Mouse (Mus musculus) CH12.LX (cell line): ENCODE measurements around the gene Tnfaip6. TPM values are rescaled to one million over a fixed set of nuclear protein-coding genes. Genes with fewer than 3 reads are reported as not detected.

ENCODE experiments used
- DNase-seq: peaks from one replicate; pipeline ENCODE4 v3.0.0-alpha.2; 2013; ENCODE audit errors: extremely low read depth
- H3K27ac ChIP-seq: 2 replicates; pipeline ENCODE4 v1.5.1; 2012; ENCODE audit warnings: low read depth, mild to moderate bottlenecking, control low read depth, moderate library complexity; ENCODE audit not compliant: insufficient read depth
- H3K27me3 ChIP-seq: replicated peaks from 2 replicates; pipeline ENCODE3; 2012; ENCODE audit warnings: inconsistent platforms
- H3K36me3 ChIP-seq, 2 experiments: replicated peaks in 1 of 2; 2 replicates each; pipeline versions ENCODE3 to v1.6.1; 2012; ENCODE audit warnings: inconsistent platforms in 1 of 2, low read length in 1 of 2, mild to moderate bottlenecking in 1 of 2, mixed read lengths in 1 of 2, moderate library complexity in 1 of 2; ENCODE audit not compliant: control insufficient read depth in 1 of 2, insufficient read depth in 1 of 2
- H3K4me1 ChIP-seq, 2 experiments: 2 replicates each; pipeline ENCODE4 v1.6.1; 2012; ENCODE audit warnings: inconsistent platforms in 1 of 2, moderate library complexity in 1 of 2; ENCODE audit not compliant: insufficient read depth in 2 of 2, control insufficient read depth in 1 of 2
- H3K4me2 ChIP-seq: 2 replicates; pipeline ENCODE4 v1.6.1; 2012; ENCODE audit warnings: low read depth, mild to moderate bottlenecking, control low read depth; ENCODE audit not compliant: poor library complexity, insufficient read depth, severe bottlenecking
- H3K4me3 ChIP-seq, 3 experiments: fragments of 150-350 bp in 1 of 3; sonication (generic) in 1 of 3; replicated peaks in 1 of 3; 2 replicates each; pipeline versions ENCODE3 to v1.5.1; 2011 to 2012; ENCODE audit warnings: low read depth in 2 of 3, low read length in 2 of 3, mild to moderate bottlenecking in 2 of 3, moderate library complexity in 2 of 3, control low read depth in 1 of 3, improper control_type of control experiment in 1 of 3, inconsistent platforms in 1 of 3, mixed read lengths in 1 of 3; ENCODE audit not compliant: poor library complexity in 1 of 3
- H3K79me2 ChIP-seq: replicated peaks from 2 replicates; pipeline ENCODE4 v1.6.1; 2012; ENCODE audit warnings: mild to moderate bottlenecking, moderate library complexity; ENCODE audit not compliant: control insufficient read depth, poor library complexity, insufficient read depth, severe bottlenecking; ENCODE audit errors: extremely low read depth
- H3K9ac ChIP-seq: 2 replicates; pipeline ENCODE4 v1.6.1; 2012; ENCODE audit warnings: low read depth, mild to moderate bottlenecking, control low read depth, moderate library complexity; ENCODE audit not compliant: insufficient read depth
- H3K9me3 ChIP-seq: replicated peaks from 2 replicates; pipeline ENCODE3; 2012; ENCODE audit warnings: low read length, inconsistent platforms, mixed read lengths
- BHLHE40 ChIP-seq: IDR thresholded peaks from 2 replicates; pipeline ENCODE4 v1.6.1; 2011; ENCODE audit warnings: mild to moderate bottlenecking, low read depth, low read length, improper control_type of control experiment
- CTCF ChIP-seq, 2 experiments: IDR thresholded peaks in 1 of 2; conservative IDR thresholded peaks in 1 of 2; 2 replicates each; pipeline ENCODE4 v1.5.1; 2011 to 2012; ENCODE audit warnings: low read depth in 2 of 2, low read length in 2 of 2, improper control_type of control experiment in 1 of 2, inconsistent platforms in 1 of 2, mild to moderate bottlenecking in 1 of 2, moderate library complexity in 1 of 2
- ELF1 ChIP-seq: IDR thresholded peaks from 2 replicates; pipeline ENCODE4 v1.6.1; 2014; ENCODE audit warnings: low read depth, mild to moderate bottlenecking, inconsistent platforms, low read length, improper control_type of control experiment
- ETS1 ChIP-seq: conservative IDR thresholded peaks from 2 replicates; pipeline ENCODE4 v1.6.1; 2012; ENCODE audit warnings: low read depth, mild to moderate bottlenecking, inconsistent platforms, low read length, improper control_type of control experiment, moderate library complexity
- JUND ChIP-seq: conservative IDR thresholded peaks from 2 replicates; pipeline ENCODE4 v1.6.1; 2011; ENCODE audit warnings: low read depth, low read length, improper control_type of control experiment
- MAFK ChIP-seq: IDR thresholded peaks from 2 replicates; pipeline ENCODE4 v1.6.1; 2011; ENCODE audit warnings: low read length, improper control_type of control experiment; ENCODE audit not compliant: insufficient replicate concordance
- MXI1 ChIP-seq: IDR thresholded peaks from 2 replicates; pipeline ENCODE4 v1.6.1; 2011; ENCODE audit warnings: mild to moderate bottlenecking, low read depth, low read length, improper control_type of control experiment
- NELFE ChIP-seq: IDR thresholded peaks from 2 replicates; pipeline ENCODE4 v1.6.1; 2011; ENCODE audit warnings: low read depth, low read length, improper control_type of control experiment
- NRF1 ChIP-seq: IDR thresholded peaks from 2 replicates; pipeline ENCODE4 v1.6.1; 2014; ENCODE audit warnings: low read depth, mild to moderate bottlenecking, inconsistent platforms, low read length, improper control_type of control experiment, moderate library complexity
- POLR2AphosphoS2 ChIP-seq: IDR thresholded peaks from 2 replicates; pipeline ENCODE4 v1.6.1; 2011; ENCODE audit warnings: low read depth, low read length, improper control_type of control experiment
- RAD21 ChIP-seq: IDR thresholded peaks from 2 replicates; pipeline ENCODE4 v1.6.1; 2011; ENCODE audit warnings: low read depth, mild to moderate bottlenecking, low read length, improper control_type of control experiment, moderate library complexity
- RCOR1 ChIP-seq: conservative IDR thresholded peaks from 2 replicates; pipeline ENCODE4 v1.6.1; 2012; ENCODE audit warnings: low read depth, mild to moderate bottlenecking, inconsistent platforms, low read length, improper control_type of control experiment
- SIN3A ChIP-seq: IDR thresholded peaks from 2 replicates; pipeline ENCODE4 v1.6.1; 2012; ENCODE audit warnings: low read length, improper control_type of control experiment, inconsistent platforms
- UBTF ChIP-seq: IDR thresholded peaks from 2 replicates; pipeline ENCODE4 v1.6.1; 2012; ENCODE audit warnings: low read depth, mild to moderate bottlenecking, inconsistent platforms, low read length, improper control_type of control experiment, moderate library complexity
- USF1 ChIP-seq: IDR thresholded peaks from 2 replicates; pipeline ENCODE4 v1.6.1; 2014; ENCODE audit warnings: low read depth, mild to moderate bottlenecking, inconsistent platforms, low read length, improper control_type of control experiment
- USF2 ChIP-seq: conservative IDR thresholded peaks from 2 replicates; pipeline ENCODE4 v1.6.1; 2011; ENCODE audit warnings: low read depth, low read length, improper control_type of control experiment
- ZC3H11A ChIP-seq: IDR thresholded peaks from 2 replicates; pipeline ENCODE4 v1.6.1; 2012; ENCODE audit warnings: low read depth, mild to moderate bottlenecking, inconsistent platforms, low read length, improper control_type of control experiment
- ZNF384 ChIP-seq: IDR thresholded peaks from 2 replicates; pipeline ENCODE4 v1.6.1; 2012; ENCODE audit warnings: low read depth, low read length, improper control_type of control experiment, inconsistent platforms
- dilution Hi-C: fragments of 300-500 bp; cut with MboI; formaldehyde crosslinking; loops from 2 replicates; pipeline ENCODE4 v1.14.3; 2020; ENCODE audit warnings: low sequenced_read_pairs; ENCODE audit not compliant: extremely low pct_unique_long_range_greater_than_20kb, extremely low pct_ligation_motif_present
- in situ Hi-C: fragments of 300-500 bp; cut with MboI; formaldehyde crosslinking; loops from 3 replicates; pipeline ENCODE4 v1.14.3; 2019; ENCODE audit warnings: low sequenced_read_pairs, low pct_ligation_motif_present, low pct_unique_long_range_greater_than_20kb, mixed read lengths
- polyA plus RNA-seq: library from polyadenylated mRNA; unstranded; fragments of >175 nt; gene quantifications from 2 replicates; pipeline ENCODE4 v1.2.1, GENCODE M21; 2012; ENCODE audit warnings: low read depth; ENCODE audit not compliant: insufficient read length
- total RNA-seq, 2 experiments: library from RNA; depleted of rRNA; stranded (reverse); fragments of 300-350 nt in 1 of 2; fragments of >200 nt in 1 of 2; gene quantifications; 2 replicates each; pipeline ENCODE4 v1.2.3; 2012 to 2014

The Tnfaip6 gene
- total and polyA plus RNA-seq, 3 experiments, result 0.13 to 0.59 (median 0.34) TPM

DNA sequence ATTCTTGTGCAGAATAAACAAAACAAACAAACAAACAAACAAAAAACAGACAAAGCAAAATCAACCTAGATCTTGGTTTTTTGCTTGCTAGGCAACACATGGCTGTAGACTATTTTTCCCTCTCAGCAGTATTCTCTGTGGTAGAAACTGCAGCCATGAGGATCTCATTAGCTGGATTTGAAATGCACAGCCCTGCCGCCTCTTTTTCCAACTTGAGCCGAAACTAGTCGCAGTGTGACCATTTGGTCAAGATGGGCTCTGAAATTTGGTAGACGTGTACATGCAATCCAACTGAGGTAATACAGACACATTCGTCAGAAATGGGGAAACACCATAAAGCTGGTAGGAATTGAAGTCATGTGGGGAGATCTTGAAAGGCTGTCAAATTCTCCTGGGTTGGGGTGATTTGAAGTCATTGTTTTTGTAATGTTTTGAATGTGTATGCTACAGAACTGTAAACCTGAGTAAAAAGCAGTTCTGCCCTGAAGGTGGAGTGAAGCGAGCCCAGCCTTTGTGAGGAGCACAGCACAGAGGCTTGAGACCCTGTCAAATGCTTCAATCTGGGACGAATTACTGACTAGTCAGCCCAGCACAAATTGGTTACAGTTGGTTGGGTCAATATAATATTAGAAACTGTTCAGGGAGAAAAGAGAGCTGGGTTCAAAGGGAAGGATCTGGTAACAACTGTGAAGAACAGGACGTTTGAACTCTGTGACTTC is 1.4 kb downstream of the Tnfaip6 start:
- no peak for DNase-seq
- dilution Hi-C loops (no loop called here), in situ Hi-C loops (no loop called here)
- no peak overlapping the region for H3K9ac ChIP-seq
- peaks cover 0 to 8% of the 10 kb centered on the region in 2 experiments; a peak in 1 of 4 replicates for H3K4me1 ChIP-seq
- no peaks in the 10 kb centered on the region for H3K27me3 ChIP-seq
- no peak overlapping the region for H3K4me3 ChIP-seq
- no peak overlapping the region for H3K27ac ChIP-seq
- TF ChIP-seq ZC3H11A (no peak), JUND (no peak), RCOR1 (no peak), USF1 (no peak), BHLHE40 (0 out of 2 replicates have a peak, but pooled peaks have one; percentile 6)
- no peaks in the 10 kb centered on the region for H3K79me2 ChIP-seq
- no peaks in the 10 kb centered on the region for H3K9me3 ChIP-seq
- peak overlapping the region; percentile 73; the same call in 1 of the 2 replicates for H3K4me2 ChIP-seq
- H3K36me3 ChIP-seq, result no peaks in the 10 kb centered on the region

DNA sequence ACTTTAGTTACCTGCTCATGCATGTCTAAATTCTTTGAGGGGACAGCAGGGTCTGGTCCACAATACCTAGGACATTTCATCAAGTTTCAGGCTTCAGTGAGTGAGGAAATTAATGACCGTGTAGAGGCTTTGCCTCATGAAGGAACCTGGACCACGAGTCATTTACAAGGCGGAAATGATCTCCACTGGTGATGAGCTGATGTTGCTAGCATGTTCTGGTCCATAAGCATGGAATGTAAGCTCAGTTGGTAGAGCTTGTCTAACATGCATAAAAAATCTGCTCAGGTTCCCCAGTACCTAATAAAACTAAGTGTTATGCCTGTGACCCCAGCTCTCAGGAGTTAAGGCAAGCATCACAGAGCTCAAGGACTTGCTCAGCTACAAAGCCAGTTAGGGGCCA is 4.3 kb downstream of the Tnfaip6 start:
- dilution Hi-C loops (no loop called here), in situ Hi-C loops (no loop called here)
- Histone ChIP-seq H3K27me3 (no peaks in the 10 kb centered on the region), H3K27ac (no peak overlapping the region), H3K79me2 (no peaks in the 10 kb centered on the region), H3K36me3 (no peaks in the 10 kb centered on the region)
- DNase-seq, result no peak
- TF ChIP-seq RCOR1 (no peak), USF1 (no peak), ELF1 (no peak), ZC3H11A (no peak), SIN3A (no peak), POLR2AphosphoS2 (no peak), MXI1 (no peak), RAD21 (no peak), UBTF (no peak), NELFE (no peak), ZNF384 (no peak), ETS1 (no peak), CTCF (conservative IDR thresholded peaks at IDR 0.05 in 1 of 2, IDR thresholded peaks at IDR 0.05 in 1 of 2; ENCODE audit: low read depth in 2 of 2, low read length in 2 of 2) (no peak), NRF1 (no peak), MAFK (no peak), USF2 (no peak), BHLHE40 (no peak)
- TF ChIP-seq, all 38 proteins: peak for 0
- Histone ChIP-seq H3K4me3 (no peak overlapping the region), H3K4me2 (no peak overlapping the region), H3K9ac (no peak overlapping the region), H3K4me1 (peaks cover 0 to 10% of the 10 kb centered on the region in 2 experiments; a peak in 1 of 4 replicates), H3K9me3 (no peaks in the 10 kb centered on the region)
